Mouse (Mus musculus): ENCODE measurements at regions not wholly inside any gene's neighbourhood (a gene's known extent, or its start where the extent isn't known, plus 50 kb on each side); places are given as distances from the start of the nearest gene placed in this dataset. TPM values are rescaled to one million over a fixed set of nuclear protein-coding genes. Genes with fewer than 3 reads are reported as not detected.
"Not testable (repeated sequence)": the region's sequence is repeated elsewhere in the genome, so short reads cannot be mapped to it uniquely, and the experiment has no call there.

- not testable (repeated sequence) for H3K9me3 ChIP-seq (replicated peaks); H3K4me2 ChIP-seq (replicated peaks); H3K4me3 ChIP-seq (replicated peaks); H3K4me1 ChIP-seq; H3K9ac ChIP-seq; H3K27me3 ChIP-seq; H3K27ac ChIP-seq (replicated peaks); ATAC-seq (ENCODE audit: insufficient number of reproducible peaks, low FRiP score, low TSS enrichment, low read depth); H3K36me3 ChIP-seq
- WGBS, result 86% methylated on average over 1 of the region's 5 CpGs
Measured at GRCm38 (mm10) chr12:23216521-23216920, 563.5 kb downstream of the Gm10330 start.

GRCm38 (mm10) chr12:23189546-23189945 is 590.5 kb downstream of the Gm10330 start:
- Histone ChIP-seq H3K4me3 (replicated peaks) (peak overlapping the region; percentile 48), H3K9ac (0 out of 2 replicates have a peak overlapping the region, but pooled peaks have one; percentile 12), H3K4me2 (replicated peaks) (peak overlapping the region; percentile 52)
- not testable (repeated sequence) for H3K36me3 ChIP-seq; H3K4me1 ChIP-seq; H3K27me3 ChIP-seq; H3K9me3 ChIP-seq (replicated peaks); H3K27ac ChIP-seq (replicated peaks)
- ATAC-seq (ENCODE audit: insufficient number of reproducible peaks, low FRiP score, low TSS enrichment, low read depth), result peak; percentile 80
- under 1% methylated on average over 41 of the region's 42 CpGs for WGBS

DNA sequence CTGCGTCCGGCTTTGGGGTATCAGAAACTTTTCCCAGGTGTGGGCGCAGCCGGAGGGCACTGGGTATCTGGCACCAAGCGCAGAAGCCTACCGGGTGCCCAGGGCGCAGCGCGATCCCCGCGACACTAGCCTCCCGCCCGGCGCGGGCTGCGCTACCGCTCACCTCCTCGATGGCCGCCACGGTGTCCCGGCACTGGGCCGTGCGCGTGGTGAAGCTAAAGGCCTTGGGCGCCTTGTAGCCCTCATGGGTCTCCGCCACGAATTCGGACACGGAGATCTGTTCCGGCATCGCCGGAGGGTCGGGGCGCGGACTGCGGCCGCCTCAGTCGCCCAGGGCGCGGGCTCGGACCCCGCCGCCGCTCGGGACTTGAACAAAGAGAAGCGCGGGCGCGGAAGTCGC is 591.0 kb downstream of the Gm10330 start:
- H3K27me3 ChIP-seq; H3K36me3 ChIP-seq; H3K9me3 ChIP-seq (replicated peaks); H3K4me1 ChIP-seq; ATAC-seq (ENCODE audit: insufficient number of reproducible peaks, low FRiP score, low TSS enrichment, low read depth); H3K27ac ChIP-seq (replicated peaks): not testable (repeated sequence)
- under 1% methylated on average over 34 of the region's 50 CpGs for WGBS
- 0 out of 2 replicates have a peak overlapping the region, but pooled peaks have one; percentile 12 for H3K9ac ChIP-seq
- H3K4me3 ChIP-seq (replicated peaks), result peak overlapping the region; percentile 48
- H3K4me2 ChIP-seq (replicated peaks), result peak overlapping the region; percentile 52

Small RNA genes in the stretch of these regions (microRNA-seq; reads per million reads assigned to microRNA genes)
- not detected for gene Gm26140 (ENCODE audit: borderline number of aligned reads)

Data from embryonic facial prominence, embryonic 15.5 days (tissue).